Mouse (Mus musculus): ENCODE measurements around the gene Glcci1. TPM values are rescaled to one million over a fixed set of nuclear protein-coding genes. Genes with fewer than 3 reads are reported as not detected.

The Glcci1 gene
- polyA plus RNA-seq, 1 experiment from 2014 or later: 14.1 TPM

GRCm38 (mm10) chr6:8504521-8505228, 4.7 kb upstream of the Glcci1 start:
- Histone ChIP-seq H3K27ac (replicated peaks; ENCODE audit: low read depth, low read length) (no peak overlapping the region), H3K4me1 (ENCODE audit: control insufficient read depth, insufficient read depth, low read length) (0 out of 2 replicates have a peak, but pooled peaks cover 3% of the 10 kb centered on the region), H3K27me3 (ENCODE audit: control insufficient read depth, insufficient read depth, low read length) (no peaks in the 10 kb centered on the region), H3K36me3 (ENCODE audit: control insufficient read depth, insufficient read depth, low read length) (no peaks in the 10 kb centered on the region), H3K9ac (replicated peaks; ENCODE audit: low read length) (no peak overlapping the region), H3K9me3 (ENCODE audit: control insufficient read depth, low read length) (no peaks in the 10 kb centered on the region), H3K4me2 (ENCODE audit: low read length) (no peak overlapping the region), H3K4me3 (replicated peaks; ENCODE audit: low read depth, low read length) (no peak overlapping the region)
- no peak for ATAC-seq (ENCODE audit: low FRiP score, low TSS enrichment)
- WGBS: 79% methylated on average over 6 of the region's 6 CpGs
- no peak for DNase-seq

- no peaks in the 10 kb centered on the region for H3K9me3 ChIP-seq (ENCODE audit: control insufficient read depth, low read length)
- H3K4me2 ChIP-seq (ENCODE audit: low read length): no peak overlapping the region
- H3K4me3 ChIP-seq (replicated peaks; ENCODE audit: low read depth, low read length): no peak overlapping the region
- ATAC-seq (ENCODE audit: low FRiP score, low TSS enrichment): no peak
- no peaks in the 10 kb centered on the region for H3K36me3 ChIP-seq (ENCODE audit: control insufficient read depth, insufficient read depth, low read length)
- no peak overlapping the region for H3K27ac ChIP-seq (replicated peaks; ENCODE audit: low read depth, low read length)
- 0 out of 2 replicates have a peak, but pooled peaks cover 5% of the 10 kb centered on the region for H3K4me1 ChIP-seq (ENCODE audit: control insufficient read depth, insufficient read depth, low read length)
- H3K27me3 ChIP-seq (ENCODE audit: control insufficient read depth, insufficient read depth, low read length): no peaks in the 10 kb centered on the region
- DNase-seq: no peak
- no peak overlapping the region for H3K9ac ChIP-seq (replicated peaks; ENCODE audit: low read length)
Observed at GRCm38 (mm10) chr6:8506631-8507030, 2.8 kb upstream of the Glcci1 start.

- Histone ChIP-seq H3K9ac (replicated peaks; ENCODE audit: low read length) (peak overlapping the region; percentile 96), H3K4me2 (ENCODE audit: low read length) (peak overlapping the region; percentile 76), H3K27me3 (ENCODE audit: control insufficient read depth, insufficient read depth, low read length) (no peaks in the 10 kb centered on the region), H3K4me3 (replicated peaks; ENCODE audit: low read depth, low read length) (peak overlapping the region; percentile 86), H3K9me3 (ENCODE audit: control insufficient read depth, low read length) (no peaks in the 10 kb centered on the region), H3K36me3 (ENCODE audit: control insufficient read depth, insufficient read depth, low read length) (no peaks in the 10 kb centered on the region), H3K4me1 (ENCODE audit: control insufficient read depth, insufficient read depth, low read length) (0 out of 2 replicates have a peak, but pooled peaks cover 17% of the 10 kb centered on the region), H3K27ac (replicated peaks; ENCODE audit: low read depth, low read length) (peak overlapping the region; percentile 99)
- ATAC-seq (ENCODE audit: low FRiP score, low TSS enrichment) (peak; percentile 98), DNase-seq (peak; percentile 99)
- under 1% methylated on average over 56 of the region's 56 CpGs for WGBS
Observed at GRCm38 (mm10) chr6:8508883-8509536, 390 bp upstream of the Glcci1 start.

GRCm38 (mm10) chr6:8509961-8510863, 812 bp downstream of the Glcci1 start:
- WGBS: under 1% methylated on average over 64 of the region's 73 CpGs
- Histone ChIP-seq H3K27me3 (ENCODE audit: control insufficient read depth, insufficient read depth, low read length) (no peaks in the 10 kb centered on the region), H3K4me2 (ENCODE audit: low read length) (peak overlapping the region; percentile 76), H3K4me1 (ENCODE audit: control insufficient read depth, insufficient read depth, low read length) (0 out of 2 replicates have a peak, but pooled peaks cover 17% of the 10 kb centered on the region), H3K36me3 (ENCODE audit: control insufficient read depth, insufficient read depth, low read length) (no peaks in the 10 kb centered on the region), H3K9ac (replicated peaks; ENCODE audit: low read length) (peak overlapping the region; percentile 96), H3K4me3 (replicated peaks; ENCODE audit: low read depth, low read length) (peak overlapping the region; percentile 86), H3K9me3 (ENCODE audit: control insufficient read depth, low read length) (no peaks in the 10 kb centered on the region), H3K27ac (replicated peaks; ENCODE audit: low read depth, low read length) (peak overlapping the region; percentile 99)
- ATAC-seq (ENCODE audit: low FRiP score, low TSS enrichment) (peak; percentile 31; the same call in 1 of the 2 replicates), DNase-seq (peak; percentile 56)

GRCm38 (mm10) chr6:8510864-8511428, 1.5 kb downstream of the Glcci1 start:
- H3K9me3 ChIP-seq (ENCODE audit: control insufficient read depth, low read length): no peaks in the 10 kb centered on the region
- H3K4me3 ChIP-seq (replicated peaks; ENCODE audit: low read depth, low read length): peak overlapping the region; percentile 86
- 0 out of 2 replicates have a peak, but pooled peaks cover 17% of the 10 kb centered on the region for H3K4me1 ChIP-seq (ENCODE audit: control insufficient read depth, insufficient read depth, low read length)
- WGBS: 1% methylated on average over 7 of the region's 7 CpGs
- ATAC-seq (ENCODE audit: low FRiP score, low TSS enrichment) (no peak), DNase-seq (peak; percentile 51)
- peak overlapping the region; percentile 76 for H3K4me2 ChIP-seq (ENCODE audit: low read length)
- H3K36me3 ChIP-seq (ENCODE audit: control insufficient read depth, insufficient read depth, low read length): no peaks in the 10 kb centered on the region
- H3K27me3 ChIP-seq (ENCODE audit: control insufficient read depth, insufficient read depth, low read length): no peaks in the 10 kb centered on the region
- H3K9ac ChIP-seq (replicated peaks; ENCODE audit: low read length): peak overlapping the region; percentile 96
- peak overlapping the region; percentile 99 for H3K27ac ChIP-seq (replicated peaks; ENCODE audit: low read depth, low read length)

- H3K9ac ChIP-seq (replicated peaks; ENCODE audit: low read length): peak overlapping the region; percentile 96
- 0 out of 2 replicates have a peak, but pooled peaks cover 17% of the 10 kb centered on the region for H3K4me1 ChIP-seq (ENCODE audit: control insufficient read depth, insufficient read depth, low read length)
- peak overlapping the region; percentile 38 for H3K27ac ChIP-seq (replicated peaks; ENCODE audit: low read depth, low read length)
- no peaks in the 10 kb centered on the region for H3K9me3 ChIP-seq (ENCODE audit: control insufficient read depth, low read length)
- peak overlapping the region; percentile 86 for H3K4me3 ChIP-seq (replicated peaks; ENCODE audit: low read depth, low read length)
- no peaks in the 10 kb centered on the region for H3K27me3 ChIP-seq (ENCODE audit: control insufficient read depth, insufficient read depth, low read length)
- H3K4me2 ChIP-seq (ENCODE audit: low read length): peak overlapping the region; percentile 76
- DNase-seq (peak; percentile 57), ATAC-seq (ENCODE audit: low FRiP score, low TSS enrichment) (no peak)
- under 1% methylated on average over 3 of the region's 3 CpGs for WGBS
- no peaks in the 10 kb centered on the region for H3K36me3 ChIP-seq (ENCODE audit: control insufficient read depth, insufficient read depth, low read length)
Observed at GRCm38 (mm10) chr6:8511447-8511846, 2.0 kb downstream of the Glcci1 start.

- ATAC-seq (ENCODE audit: low FRiP score, low TSS enrichment): no peak
- no peaks in the 10 kb centered on the region for H3K9me3 ChIP-seq (ENCODE audit: control insufficient read depth, low read length)
- H3K27me3 ChIP-seq (ENCODE audit: control insufficient read depth, insufficient read depth, low read length): no peaks in the 10 kb centered on the region
- peak overlapping the region; percentile 86 for H3K4me3 ChIP-seq (replicated peaks; ENCODE audit: low read depth, low read length)
- peak; percentile 74 for DNase-seq
- peak overlapping the region; percentile 60 for H3K27ac ChIP-seq (replicated peaks; ENCODE audit: low read depth, low read length)
- H3K4me2 ChIP-seq (ENCODE audit: low read length): peak overlapping the region; percentile 76
- H3K4me1 ChIP-seq (ENCODE audit: control insufficient read depth, insufficient read depth, low read length): 0 out of 2 replicates have a peak, but pooled peaks cover 17% of the 10 kb centered on the region
- H3K36me3 ChIP-seq (ENCODE audit: control insufficient read depth, insufficient read depth, low read length): no peaks in the 10 kb centered on the region
- peak overlapping the region; percentile 96 for H3K9ac ChIP-seq (replicated peaks; ENCODE audit: low read length)
- 6% methylated on average over 8 of the region's 8 CpGs for WGBS
Observed at GRCm38 (mm10) chr6:8512416-8512815, 3.0 kb downstream of the Glcci1 start.

GRCm38 (mm10) chr6:8519687-8520086, 10.3 kb downstream of the Glcci1 start:
- no peak overlapping the region for H3K4me2 ChIP-seq (ENCODE audit: low read length)
- no peaks in the 10 kb centered on the region for H3K9me3 ChIP-seq (ENCODE audit: control insufficient read depth, low read length)
- H3K4me1 ChIP-seq (ENCODE audit: control insufficient read depth, insufficient read depth, low read length): no peaks in the 10 kb centered on the region
- DNase-seq (no peak), ATAC-seq (ENCODE audit: low FRiP score, low TSS enrichment) (no peak)
- H3K9ac ChIP-seq (replicated peaks; ENCODE audit: low read length): no peak overlapping the region
- H3K36me3 ChIP-seq (ENCODE audit: control insufficient read depth, insufficient read depth, low read length): no peaks in the 10 kb centered on the region
- H3K27ac ChIP-seq (replicated peaks; ENCODE audit: low read depth, low read length): no peak overlapping the region
- no peaks in the 10 kb centered on the region for H3K27me3 ChIP-seq (ENCODE audit: control insufficient read depth, insufficient read depth, low read length)
- no peak overlapping the region for H3K4me3 ChIP-seq (replicated peaks; ENCODE audit: low read depth, low read length)
- WGBS: 78% methylated on average over 3 of the region's 3 CpGs

All from midbrain, embryonic 14.5 days (tissue).